Mouse (Mus musculus) G1E-ER4 (cell line): ENCODE results near the gene Tacstd2. TPM values are rescaled to one million over a fixed set of nuclear protein-coding genes. Genes with fewer than 3 reads are reported as not detected.

ENCODE experiments used
- GATA1 ChIP-seq: IDR thresholded peaks from one replicate; pipeline ENCODE4 v1.8.0; 2012; ENCODE audit warnings: low read length, inconsistent platforms
- polyA plus RNA-seq: library from polyadenylated mRNA; stranded (reverse); fragments of >175 nt; gene quantifications from 2 replicates; pipeline ENCODE4 v1.2.3, GENCODE M21; 2012

Tacstd2 gene
- not detected in 2 replicates for polyA plus RNA-seq

DNA sequence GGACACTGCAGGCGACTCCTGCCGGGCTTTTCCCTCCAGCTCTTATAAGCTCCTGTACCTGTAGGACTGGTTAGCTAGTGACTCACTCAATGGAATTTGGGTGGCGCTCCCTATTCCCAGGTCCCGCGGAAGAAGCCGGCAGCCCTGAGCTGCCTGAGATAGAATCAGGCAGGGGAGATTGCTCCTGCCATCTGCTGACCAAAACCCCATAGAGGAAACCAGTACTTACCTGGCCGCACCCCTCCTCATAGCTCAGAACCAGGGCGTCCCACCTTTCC lies at the start of gene Tacstd2:
Gene Tacstd2 (minus strand): TSS at position 20 of the 278 bp plus-strand sequence.
- TF ChIP-seq GATA1: no peak

DNA sequence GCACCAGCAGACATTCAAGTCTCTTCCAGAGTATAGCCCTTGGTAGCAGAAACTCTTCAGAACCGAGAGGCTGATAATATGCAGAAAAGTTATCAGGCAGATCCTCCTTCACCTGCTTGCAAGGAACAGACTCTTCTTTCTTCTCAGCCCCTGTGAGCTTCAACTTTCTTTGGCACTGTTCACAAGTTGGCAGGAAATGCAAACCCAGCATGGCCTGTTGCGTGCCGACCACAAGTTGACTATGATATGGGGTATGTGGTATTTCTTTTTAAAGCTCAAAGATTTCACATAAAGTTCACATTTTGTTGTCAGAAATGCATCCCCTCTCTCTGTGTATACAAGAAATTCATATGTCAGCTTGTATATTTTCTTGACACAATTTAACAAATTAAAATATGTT lies 30.7 kb upstream of the Tacstd2 start:
- TF ChIP-seq GATA1: no peak

DNA sequence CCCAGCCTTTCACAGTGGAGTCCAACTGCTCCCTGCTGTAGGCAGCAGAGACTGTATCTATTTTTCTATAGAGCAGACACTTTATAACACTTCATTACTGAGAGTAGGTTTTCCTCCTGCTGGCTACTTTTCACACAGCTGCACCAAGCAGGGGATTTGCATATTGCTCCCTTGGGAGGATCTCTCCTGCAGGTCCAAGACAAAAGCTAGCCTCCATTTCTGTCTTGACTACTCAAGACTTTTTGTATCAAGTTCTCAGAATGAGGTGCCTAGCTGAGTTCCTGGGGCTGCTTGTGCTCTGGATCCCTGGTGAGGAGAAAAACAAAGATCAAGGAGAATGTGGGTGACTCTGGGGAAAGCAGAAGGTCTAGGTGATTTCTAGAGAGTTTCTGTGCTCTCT lies 19.8 kb upstream of the Tacstd2 start:
- TF ChIP-seq GATA1: no peak

DNA sequence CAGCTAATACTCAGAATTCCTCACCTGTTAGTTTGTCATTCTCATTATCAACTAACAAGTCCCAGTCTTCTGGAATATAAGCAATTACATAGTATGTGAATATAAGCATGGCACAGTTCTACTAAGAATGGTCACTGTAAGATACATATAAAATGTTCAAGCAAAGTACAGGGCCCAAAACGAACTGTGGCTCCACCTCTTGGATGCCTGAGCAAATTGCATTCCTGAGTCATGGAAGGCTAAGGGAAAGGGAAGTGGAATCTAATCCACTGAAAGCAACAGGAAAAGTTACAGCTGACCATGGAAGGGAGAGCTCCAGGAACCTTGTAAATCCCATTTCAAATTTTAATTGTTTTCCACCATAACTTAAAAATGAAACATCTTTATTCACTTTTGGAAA lies 14.0 kb upstream of the Tacstd2 start:
- TF ChIP-seq GATA1: no peak

DNA sequence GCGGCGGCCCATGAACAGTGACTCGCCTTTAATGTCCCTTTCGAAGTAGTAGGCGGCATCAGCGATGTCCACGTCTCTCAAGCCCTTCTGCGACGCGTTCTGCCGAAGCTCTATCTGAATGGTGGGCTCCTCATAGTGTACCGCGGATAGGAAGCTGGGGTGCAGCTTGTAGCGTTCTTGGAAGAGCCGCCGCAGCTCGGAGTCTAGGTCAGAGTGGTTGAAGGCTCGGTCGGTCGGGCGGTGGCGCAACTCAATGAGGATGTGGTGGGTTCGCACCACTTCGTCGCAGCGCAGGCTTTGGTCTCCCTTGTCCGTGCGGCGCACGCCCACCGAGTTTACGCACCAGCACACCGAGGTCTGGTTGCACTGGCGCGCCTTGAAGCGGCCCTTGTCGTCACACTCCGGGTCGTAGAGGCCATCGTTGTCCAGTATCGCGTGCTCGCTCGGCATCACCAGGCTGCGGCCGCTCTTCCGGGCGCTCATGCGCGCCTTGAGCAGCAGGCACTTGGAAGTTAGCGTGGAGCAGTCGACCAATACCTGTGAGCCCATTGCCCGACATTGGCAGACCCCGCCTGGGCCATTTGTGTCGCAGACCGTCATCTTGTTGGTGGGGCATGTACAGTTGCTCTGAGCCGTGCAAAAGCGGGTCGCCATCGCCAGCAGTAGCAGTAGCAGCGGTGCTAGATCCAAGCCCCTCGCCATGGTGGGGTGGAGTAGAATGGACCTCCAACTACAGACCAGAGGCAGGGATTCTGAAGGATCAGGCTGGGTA lies 405 bp downstream of the Tacstd2 start:
- TF ChIP-seq GATA1: no peak

DNA sequence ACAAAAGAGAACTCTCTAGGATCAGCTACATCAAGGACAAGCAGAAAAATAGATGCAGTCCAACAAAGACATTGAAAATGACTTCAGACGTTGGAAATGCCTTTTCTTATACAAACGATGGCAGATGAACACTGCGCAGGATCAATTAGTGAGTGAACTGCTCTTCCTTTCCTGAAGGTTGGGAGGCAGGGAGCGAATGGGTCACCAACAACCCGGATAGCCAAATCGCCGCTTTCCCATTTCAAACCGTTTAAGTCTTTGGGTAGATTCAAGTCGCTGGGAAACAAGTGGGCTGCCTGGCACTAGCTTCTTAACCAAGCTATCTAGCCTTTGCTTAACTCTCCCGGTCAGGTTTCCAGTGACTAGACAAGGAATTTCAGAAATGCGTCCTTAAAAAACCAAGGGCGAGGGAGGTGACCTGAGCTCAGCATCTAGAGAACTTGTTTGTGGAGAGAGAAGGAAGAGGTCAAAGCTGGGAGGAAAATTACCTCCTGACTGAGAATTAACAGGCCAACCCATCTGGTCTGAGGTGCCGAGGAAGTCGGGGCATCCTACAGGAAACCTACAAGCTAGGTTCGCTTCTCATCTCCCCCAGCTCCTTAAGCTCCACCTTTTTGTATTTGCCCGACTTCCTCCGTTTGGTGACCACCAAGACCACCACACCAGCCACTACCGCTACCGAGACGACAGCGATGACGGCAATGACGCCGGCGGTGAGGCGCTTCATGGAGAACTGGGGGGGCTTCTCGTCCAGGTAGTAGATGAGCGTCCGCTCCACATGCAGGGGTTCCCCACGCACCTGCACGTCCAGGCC lies 1.2 kb downstream of the Tacstd2 start:
- TF ChIP-seq GATA1: no peak

DNA sequence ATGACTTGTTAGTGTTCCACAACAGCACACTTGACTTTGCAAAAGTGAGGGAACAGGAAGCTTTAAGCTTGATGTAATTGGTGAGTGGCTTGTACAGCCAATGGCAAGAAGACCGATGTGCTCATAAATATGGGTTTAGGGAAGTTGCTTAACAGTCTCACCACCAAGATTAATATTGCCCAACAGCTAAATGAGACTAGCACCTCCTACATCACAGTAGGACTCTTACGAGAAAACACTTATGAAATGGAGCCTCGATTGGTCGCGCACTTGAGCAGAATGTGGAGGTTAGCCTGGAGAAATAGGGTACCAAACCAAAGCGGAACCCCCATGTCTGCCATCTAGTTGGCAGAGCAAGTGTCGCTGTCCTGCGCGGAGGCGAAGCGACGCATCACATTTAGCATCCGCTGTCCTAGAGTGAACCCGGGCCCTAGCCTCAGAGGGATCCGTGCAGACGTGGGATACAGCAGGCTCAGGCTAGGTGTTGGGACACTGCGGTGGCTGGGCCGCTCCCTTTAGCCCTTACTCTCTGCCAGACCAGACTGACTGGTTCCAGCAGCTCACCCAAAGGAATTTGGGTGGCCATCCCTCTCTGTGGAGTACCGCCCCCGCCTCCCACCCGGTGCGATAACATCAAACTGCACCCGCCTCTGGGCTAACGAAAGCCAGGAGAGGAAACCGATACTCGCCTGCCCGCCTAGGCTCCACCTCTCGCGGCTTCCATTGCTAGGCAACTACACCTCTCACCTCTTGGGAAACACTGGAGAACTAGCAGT lies 2.7 kb downstream of the Tacstd2 start:
- TF ChIP-seq GATA1: no peak

DNA sequence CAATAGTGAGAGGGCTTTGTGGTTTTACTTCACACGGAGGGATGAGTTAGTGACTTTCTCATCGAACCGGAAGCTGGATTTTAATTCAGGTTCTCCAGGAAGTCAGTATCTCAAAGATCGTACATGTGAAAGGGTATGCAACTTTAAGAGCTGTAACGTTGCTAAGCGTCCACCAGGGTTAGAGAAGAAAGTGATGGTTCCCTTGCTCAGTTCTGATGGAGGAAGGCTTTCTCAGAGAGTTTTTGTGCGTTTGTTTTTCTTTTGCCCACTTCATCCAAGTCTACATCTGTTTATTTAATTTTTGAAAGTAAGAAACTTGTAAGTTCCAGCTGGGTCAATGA lies 3.8 kb downstream of the Tacstd2 start:
- no peak for TF ChIP-seq GATA1

DNA sequence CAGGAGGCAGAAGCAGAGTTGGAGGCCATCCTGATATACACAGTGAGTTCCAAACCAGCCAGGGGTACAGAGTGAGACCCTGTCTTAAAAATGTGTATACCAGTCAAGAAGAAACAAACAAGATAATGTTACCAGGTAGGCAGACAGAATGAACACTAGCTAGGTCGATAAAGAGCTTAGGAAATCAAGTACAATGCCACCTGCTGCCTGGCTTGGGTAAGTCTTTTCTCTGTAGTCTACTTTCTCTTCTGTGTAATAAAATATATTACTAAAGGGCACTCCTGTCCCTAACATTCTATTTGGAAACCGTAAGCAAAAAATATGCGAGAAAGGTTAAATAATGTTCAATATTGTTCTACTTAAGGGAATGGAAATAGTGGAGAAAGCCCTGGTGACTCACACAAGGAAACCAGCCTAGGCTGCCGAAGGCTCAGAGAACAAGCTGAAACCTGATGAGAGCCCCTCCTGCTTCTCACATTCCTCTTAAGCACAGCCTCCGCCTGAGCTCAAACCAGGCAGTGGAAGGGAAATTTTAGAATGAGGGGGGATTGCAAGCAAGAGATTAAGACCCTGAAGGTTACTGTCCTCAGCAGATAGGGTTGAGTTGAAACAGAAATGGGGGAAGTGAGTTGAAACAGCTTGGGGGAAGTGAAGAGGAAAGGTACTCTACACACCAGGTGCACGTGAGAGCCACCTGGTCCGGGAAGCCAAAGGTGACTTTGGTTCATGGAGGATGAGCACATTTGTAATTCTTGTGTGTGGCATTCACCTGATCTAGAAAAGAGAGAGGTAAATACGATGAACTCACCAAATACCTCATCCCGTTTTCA lies 4.4 kb downstream of the Tacstd2 start:
- no peak for TF ChIP-seq GATA1

DNA sequence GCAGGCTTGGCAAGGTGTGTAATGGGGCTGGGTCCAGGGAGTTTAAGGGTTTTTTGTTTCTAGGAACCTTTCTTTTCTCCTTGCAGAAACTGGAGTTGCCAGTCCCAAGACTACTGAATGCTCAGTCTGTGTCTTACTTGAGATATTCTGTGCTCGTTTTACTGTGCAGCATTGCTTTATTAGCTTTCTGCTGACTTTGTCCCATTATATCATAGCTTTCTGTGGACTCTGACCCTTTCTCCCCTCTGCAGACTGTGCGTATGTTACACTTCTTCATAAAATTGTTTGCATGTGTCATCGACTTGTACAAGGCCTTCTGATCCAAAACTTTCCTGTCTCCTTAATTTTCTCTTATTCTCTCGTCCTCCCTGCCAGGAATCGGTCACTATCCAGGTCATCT lies 9.2 kb downstream of the Tacstd2 start:
- no peak for TF ChIP-seq GATA1

DNA sequence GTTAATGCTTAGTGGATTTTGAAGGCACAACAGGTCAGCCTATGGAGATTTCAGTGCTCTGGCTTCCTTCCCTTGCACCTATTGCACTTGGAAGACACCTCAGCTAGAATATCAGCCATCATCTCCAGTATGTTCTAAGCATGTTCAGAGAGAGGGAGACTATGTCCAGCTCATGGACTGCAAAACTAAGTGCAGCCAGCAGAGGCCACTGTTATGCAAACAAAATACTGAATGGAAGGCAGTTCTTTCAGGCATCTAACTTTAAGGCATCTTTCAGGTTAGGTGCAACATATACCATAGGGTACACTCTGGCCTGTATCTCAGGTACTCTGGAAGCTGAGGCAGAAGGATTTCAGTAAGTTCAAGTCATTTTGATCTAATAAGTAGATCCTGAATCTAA lies 24.8 kb downstream of the Tacstd2 start:
- TF ChIP-seq GATA1: no peak

DNA sequence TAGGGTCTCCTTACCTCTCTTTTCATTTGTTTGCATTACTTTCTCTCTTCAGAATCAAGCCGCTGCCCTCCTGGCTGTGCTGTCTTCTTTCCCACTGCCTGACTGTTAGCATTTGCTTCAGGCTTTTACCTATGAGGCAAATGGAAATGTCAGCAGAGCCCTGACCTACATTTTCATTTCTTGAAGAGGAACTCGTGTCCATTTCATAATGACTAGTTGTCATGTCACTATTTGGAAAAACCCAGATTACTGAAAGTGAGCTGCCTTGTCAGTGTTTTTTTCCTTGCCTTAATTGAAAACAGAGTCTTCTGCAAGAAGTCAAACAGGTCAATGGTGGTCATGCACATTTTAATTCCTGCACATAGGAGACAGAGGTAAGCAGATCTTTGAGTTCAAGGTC lies 43.8 kb downstream of the Tacstd2 start, which contains the start of gene Il23r:
Gene Il23r (minus strand): TSS at position 101 of the 400 bp plus-strand sequence.
- no peak for TF ChIP-seq GATA1

Other genes with a start within 250 kb of the Tacstd2 start
- not detected in 2 replicates for gene Il12rb2, start 159.6 kb downstream of the Tacstd2 start, polyA plus RNA-seq
- gene Il23r, start 43.9 kb downstream of the Tacstd2 start, polyA plus RNA-seq: not detected in 2 replicates